Mouse (Mus musculus) lung, postnatal 0 days (tissue): ENCODE data around the gene Rgs7bp.

ENCODE experiments used
- CTCF ChIP-seq: IDR thresholded peaks from 2 replicates; pipeline ENCODE4 v1.5.1; 2016; ENCODE audit warnings: antibody characterized with exemption, mild to moderate bottlenecking
- EP300 ChIP-seq: IDR thresholded peaks from 2 replicates; pipeline ENCODE4 v1.6.1; 2016; ENCODE audit warnings: antibody characterized with exemption, mild to moderate bottlenecking, control low read depth

GRCm38 (mm10) chr13:105008891-105009290, 45.8 kb downstream of the Rgs7bp start:
- no peak for TF ChIP-seq CTCF
- TF ChIP-seq EP300: no peak
